Mouse (Mus musculus): ENCODE results near the gene Lmntd1.

- TF ChIP-seq POLR2A (IDR thresholded peaks at IDR 0.05; ENCODE audit: insufficient read depth, low read depth, low read length) (no peak), CTCF (IDR thresholded peaks at IDR 0.05; ENCODE audit: insufficient read depth, low read depth, low read length) (no peak)
These were observed 289.0 kb downstream of the Lmntd1 start for GRCm38 (mm10) chr6:145325095-145325494.

Data from olfactory bulb, adult 2 months (tissue).